Mouse (Mus musculus): ENCODE data around the gene Elovl6. TPM values are rescaled to one million over a fixed set of nuclear protein-coding genes. Genes with fewer than 3 reads are reported as not detected.

The Elovl6 gene
- polyA plus RNA-seq, 1 experiment from 2014 or later: 35.5 TPM

DNA sequence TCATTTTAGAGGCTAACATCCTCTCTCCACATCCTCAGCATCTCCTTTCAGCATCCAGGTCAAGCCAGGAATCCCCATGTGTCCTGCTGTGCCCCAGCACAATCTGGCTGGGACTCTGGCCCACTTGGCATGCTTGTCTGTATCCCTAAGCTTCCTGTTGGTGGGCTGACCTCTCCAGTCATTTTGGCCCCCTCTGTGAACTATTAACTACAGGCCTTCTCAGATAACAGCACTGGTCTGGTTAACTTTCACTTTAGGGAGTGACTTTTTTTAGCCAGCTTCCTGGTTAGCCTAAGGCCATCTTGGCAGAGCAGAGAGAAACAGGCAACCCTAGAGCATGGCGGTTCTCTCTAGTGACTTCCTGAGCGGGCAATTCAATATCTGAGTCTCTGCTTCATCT is 82.1 kb downstream of the Elovl6 start:
- 0 out of 2 replicates have a peak, but pooled peaks cover 2% of the 10 kb centered on the region for H3K4me1 ChIP-seq
- H3K4me3 ChIP-seq: no peak overlapping the region
- no peak for ATAC-seq (ENCODE audit: low FRiP score, low read depth)
- H3K27ac ChIP-seq (replicated peaks): no peak overlapping the region
- no peak overlapping the region for H3K9ac ChIP-seq (replicated peaks)
- no peaks in the 10 kb centered on the region for H3K9me3 ChIP-seq
- H3K4me2 ChIP-seq (replicated peaks): no peak overlapping the region
- no peaks in the 10 kb centered on the region for H3K27me3 ChIP-seq
- 96% methylated on average over 2 of the region's 2 CpGs for WGBS
- H3K36me3 ChIP-seq: 0 out of 2 replicates have a peak, but pooled peaks cover 4% of the 10 kb centered on the region

DNA sequence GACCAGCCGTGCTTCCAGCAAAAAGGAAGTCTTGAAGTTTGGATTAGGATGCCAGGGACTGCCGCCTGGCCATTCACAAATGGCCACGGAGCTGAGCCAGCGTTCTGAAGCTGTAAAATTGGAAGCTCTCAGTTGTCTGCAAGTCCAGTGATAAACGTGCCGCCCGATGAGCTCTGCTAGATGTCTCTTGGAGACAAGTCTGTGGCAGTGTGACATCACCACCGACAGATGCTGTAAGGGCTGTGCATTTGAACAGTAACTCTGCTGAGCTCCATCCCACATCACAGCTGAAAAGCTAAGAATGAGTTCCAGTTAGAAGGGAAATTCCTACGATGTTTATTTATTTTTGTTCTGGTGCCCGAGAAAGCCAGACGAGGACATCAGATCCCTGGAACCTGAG is 85.3 kb downstream of the Elovl6 start:
- Histone ChIP-seq H3K9me3 (no peaks in the 10 kb centered on the region), H3K4me2 (replicated peaks) (no peak overlapping the region), H3K4me1 (0 out of 2 replicates have a peak, but pooled peaks cover 2% of the 10 kb centered on the region), H3K36me3 (0 out of 2 replicates have a peak, but pooled peaks cover 4% of the 10 kb centered on the region), H3K9ac (replicated peaks) (no peak overlapping the region), H3K27me3 (no peaks in the 10 kb centered on the region), H3K27ac (replicated peaks) (no peak overlapping the region), H3K4me3 (no peak overlapping the region)
- ATAC-seq (ENCODE audit: low FRiP score, low read depth): no peak
- WGBS: 89% methylated on average over 11 of the region's 11 CpGs

DNA sequence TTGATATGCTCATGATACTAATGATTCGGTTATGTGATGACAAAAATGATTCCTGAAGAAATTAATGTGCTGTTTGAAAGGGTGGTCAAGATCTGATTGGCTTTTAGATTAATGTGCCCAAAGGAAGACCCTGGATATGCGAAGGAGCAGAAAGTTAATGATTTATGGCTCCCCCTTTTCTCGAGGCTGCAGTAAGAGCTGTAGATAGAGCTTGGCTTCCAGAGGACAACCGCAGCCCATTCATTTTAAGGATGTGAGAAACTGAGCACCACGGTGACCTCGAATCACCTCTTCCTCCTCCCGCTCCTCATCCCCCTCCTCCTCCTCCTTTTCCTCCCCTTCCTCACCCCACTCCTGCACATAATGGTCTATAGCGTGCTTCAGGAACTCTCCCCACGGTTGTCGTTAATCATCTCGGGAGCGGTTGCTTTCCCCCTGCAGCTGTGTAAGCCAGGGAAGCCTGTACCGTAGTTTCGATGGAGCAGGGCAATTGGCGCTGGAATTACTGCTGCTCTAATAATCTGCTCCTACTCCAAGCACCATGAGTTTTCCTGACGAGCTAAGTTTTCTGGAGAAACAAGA is 87.1 kb downstream of the Elovl6 start:
- Histone ChIP-seq H3K4me3 (no peak overlapping the region), H3K9ac (replicated peaks) (no peak overlapping the region), H3K27me3 (no peaks in the 10 kb centered on the region), H3K9me3 (no peaks in the 10 kb centered on the region), H3K4me2 (replicated peaks) (no peak overlapping the region), H3K36me3 (0 out of 2 replicates have a peak, but pooled peaks cover 4% of the 10 kb centered on the region), H3K27ac (replicated peaks) (no peak overlapping the region), H3K4me1 (no peaks in the 10 kb centered on the region)
- 90% methylated on average over 16 of the region's 16 CpGs for WGBS
- no peak for ATAC-seq (ENCODE audit: low FRiP score, low read depth)

DNA sequence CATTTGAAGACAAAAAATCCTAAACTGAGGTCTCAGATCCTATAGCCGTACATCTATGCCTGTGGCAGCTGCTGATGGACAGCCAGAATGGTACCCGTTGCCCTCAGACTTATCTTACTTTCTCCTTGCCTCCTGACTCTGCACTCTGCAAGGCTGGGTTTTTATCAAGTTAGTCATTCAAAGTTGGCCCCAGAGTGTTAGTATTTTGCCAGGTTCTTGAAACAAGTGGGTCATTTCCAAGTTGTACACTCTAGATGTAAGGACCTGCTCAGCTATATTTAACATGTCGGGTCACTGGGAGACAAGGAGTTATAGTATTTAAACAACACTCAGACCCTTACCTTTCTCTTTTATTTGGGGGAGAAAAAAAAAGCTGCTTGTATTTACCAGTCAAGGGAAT is 88.6 kb downstream of the Elovl6 start:
- H3K4me1 ChIP-seq: no peaks in the 10 kb centered on the region
- no peak overlapping the region for H3K9ac ChIP-seq (replicated peaks)
- 0 out of 2 replicates have a peak, but pooled peaks cover 4% of the 10 kb centered on the region for H3K36me3 ChIP-seq
- H3K27me3 ChIP-seq: no peaks in the 10 kb centered on the region
- H3K4me2 ChIP-seq (replicated peaks): no peak overlapping the region
- ATAC-seq (ENCODE audit: low FRiP score, low read depth): no peak
- H3K27ac ChIP-seq (replicated peaks): no peak overlapping the region
- WGBS: 92% methylated on average over 3 of the region's 3 CpGs
- H3K9me3 ChIP-seq: no peaks in the 10 kb centered on the region
- no peak overlapping the region for H3K4me3 ChIP-seq

DNA sequence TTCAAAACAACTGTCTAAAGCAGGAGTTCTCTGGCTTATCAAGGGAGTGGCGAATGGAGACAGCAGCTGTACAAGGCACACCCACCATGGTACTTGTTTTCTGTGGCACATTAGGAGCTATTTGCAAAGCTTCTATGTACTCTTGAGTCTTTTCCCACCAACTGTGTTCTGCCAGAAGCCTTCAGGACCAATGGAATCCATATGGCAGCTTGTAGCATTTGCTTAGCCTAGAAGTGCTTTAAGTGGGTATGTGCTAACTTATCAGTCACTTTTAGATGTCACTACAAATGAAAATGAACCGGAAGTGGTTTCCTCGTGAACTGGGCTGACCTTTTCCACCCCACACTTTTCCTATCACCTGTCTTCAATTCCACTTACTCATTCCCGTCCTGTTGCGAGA is 89.1 kb downstream of the Elovl6 start:
- Histone ChIP-seq H3K4me1 (no peaks in the 10 kb centered on the region), H3K27ac (replicated peaks) (no peak overlapping the region), H3K27me3 (no peaks in the 10 kb centered on the region), H3K4me2 (replicated peaks) (no peak overlapping the region), H3K36me3 (0 out of 2 replicates have a peak, but pooled peaks cover 4% of the 10 kb centered on the region), H3K9ac (replicated peaks) (no peak overlapping the region), H3K9me3 (no peaks in the 10 kb centered on the region), H3K4me3 (no peak overlapping the region)
- no peak for ATAC-seq (ENCODE audit: low FRiP score, low read depth)
- WGBS: 85% methylated on average over 5 of the region's 5 CpGs

DNA sequence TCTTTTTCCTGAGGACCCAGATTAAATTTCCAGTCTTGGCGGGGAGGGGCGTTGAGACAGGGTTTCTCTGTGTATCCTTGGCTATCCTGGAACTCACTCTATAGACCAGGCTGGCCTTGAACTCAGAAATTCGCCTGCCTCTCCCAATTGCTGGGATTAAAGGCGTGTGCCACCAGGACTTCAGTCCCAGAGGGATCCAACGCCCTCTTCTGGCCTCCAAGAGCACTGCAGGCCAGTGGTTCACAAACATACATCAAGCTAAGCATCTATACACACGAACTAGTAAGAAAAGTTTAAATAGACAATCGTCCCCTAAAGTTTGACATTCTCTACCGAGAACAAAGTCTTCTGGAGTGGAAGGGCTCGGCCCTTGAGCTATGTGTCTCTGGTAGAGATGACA is 90.0 kb downstream of the Elovl6 start:
- Histone ChIP-seq H3K4me2 (replicated peaks) (no peak overlapping the region), H3K36me3 (0 out of 2 replicates have a peak, but pooled peaks cover 4% of the 10 kb centered on the region), H3K4me3 (no peak overlapping the region), H3K4me1 (no peaks in the 10 kb centered on the region), H3K27ac (replicated peaks) (no peak overlapping the region), H3K9me3 (no peaks in the 10 kb centered on the region), H3K9ac (replicated peaks) (no peak overlapping the region), H3K27me3 (no peaks in the 10 kb centered on the region)
- ATAC-seq (ENCODE audit: low FRiP score, low read depth): no peak
- WGBS: 71% methylated on average over 9 of the region's 9 CpGs

DNA sequence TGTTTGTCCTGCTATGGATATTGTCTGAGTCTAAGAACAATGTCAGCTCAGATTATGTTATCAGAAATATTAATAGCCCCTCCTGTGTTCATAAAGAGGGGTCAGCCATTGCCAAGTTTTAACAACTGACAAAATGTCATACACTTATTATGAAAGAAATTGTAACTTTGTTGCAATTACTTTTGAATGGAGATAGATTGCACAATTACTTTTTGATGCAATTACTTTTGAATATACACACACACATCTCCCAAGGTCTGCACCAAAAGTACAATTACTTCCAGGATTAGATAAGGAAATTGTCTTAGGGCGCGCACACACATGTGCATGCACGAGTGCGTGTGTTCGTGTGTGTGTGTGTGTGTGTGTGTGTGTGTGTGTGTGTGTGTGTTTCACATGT is 90.5 kb downstream of the Elovl6 start:
- H3K27ac ChIP-seq (replicated peaks): no peak overlapping the region
- WGBS: 96% methylated on average over 5 of the region's 5 CpGs
- no peak for ATAC-seq (ENCODE audit: low FRiP score, low read depth)
- H3K4me1 ChIP-seq: no peaks in the 10 kb centered on the region
- H3K9me3 ChIP-seq: no peaks in the 10 kb centered on the region
- H3K4me2 ChIP-seq (replicated peaks): no peak overlapping the region
- H3K36me3 ChIP-seq: peaks cover 8% of the 10 kb centered on the region; the same call in 1 of the 2 replicates
- H3K4me3 ChIP-seq: no peak overlapping the region
- H3K27me3 ChIP-seq: no peaks in the 10 kb centered on the region
- no peak overlapping the region for H3K9ac ChIP-seq (replicated peaks)

DNA sequence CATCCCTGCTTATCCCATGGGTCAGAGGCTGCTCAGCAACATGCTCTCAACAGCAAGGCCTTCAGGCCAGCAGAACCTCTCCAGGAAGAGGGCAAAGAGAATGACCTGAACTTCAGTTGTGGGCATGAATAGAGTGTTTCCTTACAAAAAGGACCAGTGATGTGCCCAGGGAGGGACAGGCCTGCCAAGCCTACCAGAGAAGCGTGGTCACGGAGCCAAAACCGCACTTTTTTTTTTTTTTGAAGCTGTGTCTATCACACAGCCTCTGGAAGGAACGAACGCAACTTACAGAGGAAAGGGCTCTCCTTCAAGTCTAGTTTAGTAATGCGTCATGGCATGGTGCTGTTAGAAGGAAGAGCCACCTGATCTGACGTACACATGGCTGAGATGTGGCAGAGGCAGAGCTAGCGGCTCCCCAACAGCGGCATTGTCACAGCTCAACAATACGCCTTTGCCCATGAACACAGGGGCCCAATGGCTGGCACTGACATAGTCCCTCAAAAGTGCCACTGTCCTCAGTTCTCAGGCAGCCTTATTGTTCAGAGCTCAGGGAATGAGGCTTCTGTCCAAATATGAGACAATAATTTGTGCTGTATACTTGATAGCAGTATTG is 92.1 kb downstream of the Elovl6 start:
- no peak overlapping the region for H3K4me3 ChIP-seq
- H3K9me3 ChIP-seq: no peaks in the 10 kb centered on the region
- H3K4me2 ChIP-seq (replicated peaks): no peak overlapping the region
- no peak overlapping the region for H3K27ac ChIP-seq (replicated peaks)
- no peak for ATAC-seq (ENCODE audit: low FRiP score, low read depth)
- H3K9ac ChIP-seq (replicated peaks): no peak overlapping the region
- H3K4me1 ChIP-seq: no peaks in the 10 kb centered on the region
- peaks cover 16% of the 10 kb centered on the region; the same call in 1 of the 2 replicates for H3K36me3 ChIP-seq
- no peaks in the 10 kb centered on the region for H3K27me3 ChIP-seq
- 97% methylated on average over 10 of the region's 10 CpGs for WGBS

DNA sequence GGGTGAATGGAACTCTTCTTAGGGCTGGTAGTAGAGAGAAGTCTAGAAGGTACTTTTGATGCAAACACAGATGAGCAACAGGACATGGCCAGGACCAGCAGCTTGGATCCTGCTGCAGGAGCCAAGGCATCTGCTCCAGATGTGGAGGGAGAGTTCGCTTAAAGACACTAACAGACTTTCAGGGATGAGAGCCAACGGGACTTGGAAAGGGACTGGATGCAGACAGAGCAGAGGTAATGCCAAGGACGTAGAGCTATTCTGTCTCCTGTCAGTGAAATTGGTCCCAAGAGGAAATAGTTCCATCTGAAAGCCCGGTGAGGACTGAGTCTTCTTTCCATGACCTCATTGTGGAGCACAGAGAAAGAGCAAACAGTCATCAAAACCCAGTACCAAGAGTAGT is 95.1 kb downstream of the Elovl6 start:
- H3K27me3 ChIP-seq: no peaks in the 10 kb centered on the region
- no peak overlapping the region for H3K9ac ChIP-seq (replicated peaks)
- H3K27ac ChIP-seq (replicated peaks): no peak overlapping the region
- no peak for ATAC-seq (ENCODE audit: low FRiP score, low read depth)
- peaks cover 30% of the 10 kb centered on the region; the same call in 1 of the 2 replicates for H3K36me3 ChIP-seq
- no peak overlapping the region for H3K4me3 ChIP-seq
- WGBS: 93% methylated on average over 4 of the region's 4 CpGs
- H3K9me3 ChIP-seq: no peaks in the 10 kb centered on the region
- no peaks in the 10 kb centered on the region for H3K4me1 ChIP-seq
- no peak overlapping the region for H3K4me2 ChIP-seq (replicated peaks)

DNA sequence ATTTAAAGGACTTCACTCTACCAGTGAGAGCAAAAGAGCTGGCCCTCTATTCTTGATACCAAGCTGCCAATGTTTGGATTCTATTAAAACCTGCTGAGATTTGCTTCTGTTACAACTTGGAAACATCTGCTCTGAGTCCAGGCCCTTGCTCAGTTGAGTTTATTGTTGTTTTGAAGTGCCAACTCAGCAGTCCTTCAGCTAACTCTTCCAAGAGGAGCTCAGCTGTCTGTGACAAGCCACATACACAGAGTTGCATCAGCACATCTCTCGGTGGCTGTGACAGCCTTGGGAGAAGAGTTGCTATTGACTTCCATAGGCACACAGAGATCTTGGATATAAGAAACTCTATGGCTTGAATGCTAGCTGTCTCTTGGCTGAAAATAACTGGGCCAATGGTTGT is 98.9 kb downstream of the Elovl6 start:
- WGBS: 83% methylated on average over 1 of the region's 1 CpGs
- ATAC-seq (ENCODE audit: low FRiP score, low read depth): no peak
- H3K36me3 ChIP-seq: peaks cover 36% of the 10 kb centered on the region; the same call in 1 of the 2 replicates
- H3K4me3 ChIP-seq: no peak overlapping the region
- no peak overlapping the region for H3K9ac ChIP-seq (replicated peaks)
- no peaks in the 10 kb centered on the region for H3K4me1 ChIP-seq
- no peaks in the 10 kb centered on the region for H3K9me3 ChIP-seq
- no peak overlapping the region for H3K4me2 ChIP-seq (replicated peaks)
- H3K27ac ChIP-seq (replicated peaks): no peak overlapping the region
- H3K27me3 ChIP-seq: no peaks in the 10 kb centered on the region

DNA sequence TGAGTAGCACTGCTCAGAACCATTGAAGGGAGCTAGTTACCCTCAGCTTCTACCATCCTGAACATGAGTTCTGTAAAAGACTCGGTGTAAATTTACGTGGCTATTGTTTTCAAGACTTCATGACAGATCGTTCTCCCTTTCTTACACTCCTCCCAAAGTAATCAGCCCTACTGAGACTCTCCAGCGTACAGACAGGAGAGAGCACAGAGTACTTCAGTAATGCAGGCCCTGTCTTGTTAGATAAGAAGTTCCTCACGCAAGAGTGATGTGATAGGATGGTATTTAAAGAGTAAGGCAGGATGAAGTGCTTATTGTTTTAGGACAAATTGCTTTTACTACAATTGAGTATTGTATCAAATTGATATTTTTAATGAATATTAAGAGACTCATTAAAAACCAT is 99.7 kb downstream of the Elovl6 start:
- H3K27ac ChIP-seq (replicated peaks): no peak overlapping the region
- H3K4me1 ChIP-seq: no peaks in the 10 kb centered on the region
- 93% methylated on average over 5 of the region's 5 CpGs for WGBS
- no peak overlapping the region for H3K4me3 ChIP-seq
- no peak overlapping the region for H3K4me2 ChIP-seq (replicated peaks)
- no peaks in the 10 kb centered on the region for H3K9me3 ChIP-seq
- no peak overlapping the region for H3K9ac ChIP-seq (replicated peaks)
- no peaks in the 10 kb centered on the region for H3K27me3 ChIP-seq
- H3K36me3 ChIP-seq: peaks cover 36% of the 10 kb centered on the region; the same call in 1 of the 2 replicates
- ATAC-seq (ENCODE audit: low FRiP score, low read depth): no peak

DNA sequence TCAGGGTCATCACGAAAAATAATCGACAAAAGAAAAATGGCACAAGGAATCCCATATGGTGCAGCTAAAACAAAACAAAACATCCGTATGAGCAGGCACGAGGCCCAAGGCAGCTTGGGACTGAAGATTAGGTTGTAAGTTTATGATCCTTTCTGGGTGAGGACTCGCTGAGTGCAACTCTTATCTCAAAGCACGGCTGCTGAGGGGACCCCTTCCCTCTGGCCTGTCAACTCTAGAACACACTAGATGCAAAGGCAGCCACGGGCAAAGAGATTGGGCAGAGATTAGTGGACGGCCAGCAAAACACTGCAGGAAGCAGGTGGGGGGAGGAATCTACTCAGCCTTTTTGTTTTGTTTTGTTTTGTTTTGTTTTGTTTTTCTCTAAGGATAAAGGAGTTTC is 101.4 kb downstream of the Elovl6 start:
- no peak overlapping the region for H3K4me3 ChIP-seq
- H3K9me3 ChIP-seq: no peaks in the 10 kb centered on the region
- no peaks in the 10 kb centered on the region for H3K27me3 ChIP-seq
- H3K9ac ChIP-seq (replicated peaks): no peak overlapping the region
- peaks cover 27% of the 10 kb centered on the region; the same call in 1 of the 2 replicates for H3K36me3 ChIP-seq
- no peaks in the 10 kb centered on the region for H3K4me1 ChIP-seq
- no peak overlapping the region for H3K4me2 ChIP-seq (replicated peaks)
- H3K27ac ChIP-seq (replicated peaks): no peak overlapping the region
- no peak for ATAC-seq (ENCODE audit: low FRiP score, low read depth)
- 76% methylated on average over 8 of the region's 8 CpGs for WGBS
